Mouse (Mus musculus): ENCODE measurements around the gene Mroh9.

Gene Mroh9

DNA sequence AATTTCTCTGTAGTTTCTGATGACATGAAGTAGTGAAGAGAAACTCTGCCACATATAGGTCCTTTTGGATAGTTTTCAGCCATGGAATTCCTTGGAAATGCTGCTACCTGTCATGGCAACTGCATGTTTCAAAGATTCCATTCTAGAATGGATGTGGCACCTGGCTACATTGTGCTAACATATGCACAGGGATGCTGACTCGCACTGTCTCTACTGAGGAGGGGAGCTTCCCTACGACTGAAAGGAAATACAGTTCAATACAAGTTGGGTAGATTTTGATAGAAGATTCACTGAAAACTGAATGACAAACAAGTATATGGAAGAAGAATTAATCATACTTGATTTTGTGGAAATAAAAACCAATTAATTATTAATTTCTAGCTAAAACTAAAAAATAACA lies at the start of gene Mroh9:
Mroh9 (minus strand) TSS at position 101 of the 400 bp plus-strand sequence.
- DNase-seq (ENCODE audit: low read depth) = no peak

DNA sequence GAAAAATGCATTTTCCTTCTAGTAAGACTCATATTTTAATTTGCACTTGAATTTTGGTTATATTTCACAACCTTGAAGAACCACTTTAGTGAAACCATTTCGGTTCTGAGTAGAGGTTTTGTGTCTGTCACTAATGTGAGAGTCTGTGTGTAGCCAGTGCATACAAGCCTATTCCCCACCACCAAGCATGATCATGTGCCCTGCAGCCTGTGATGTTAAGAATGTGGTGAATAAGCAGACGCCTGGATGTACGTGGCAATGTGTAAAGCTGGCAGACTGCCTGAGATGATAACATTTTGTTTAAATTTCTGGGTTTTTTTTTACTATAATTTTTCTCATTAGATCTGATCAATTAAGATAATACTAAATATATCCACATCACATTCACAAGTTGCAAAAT lies 44.5 kb upstream of the Mroh9 start:
- no peak for DNase-seq (ENCODE audit: low read depth)

DNA sequence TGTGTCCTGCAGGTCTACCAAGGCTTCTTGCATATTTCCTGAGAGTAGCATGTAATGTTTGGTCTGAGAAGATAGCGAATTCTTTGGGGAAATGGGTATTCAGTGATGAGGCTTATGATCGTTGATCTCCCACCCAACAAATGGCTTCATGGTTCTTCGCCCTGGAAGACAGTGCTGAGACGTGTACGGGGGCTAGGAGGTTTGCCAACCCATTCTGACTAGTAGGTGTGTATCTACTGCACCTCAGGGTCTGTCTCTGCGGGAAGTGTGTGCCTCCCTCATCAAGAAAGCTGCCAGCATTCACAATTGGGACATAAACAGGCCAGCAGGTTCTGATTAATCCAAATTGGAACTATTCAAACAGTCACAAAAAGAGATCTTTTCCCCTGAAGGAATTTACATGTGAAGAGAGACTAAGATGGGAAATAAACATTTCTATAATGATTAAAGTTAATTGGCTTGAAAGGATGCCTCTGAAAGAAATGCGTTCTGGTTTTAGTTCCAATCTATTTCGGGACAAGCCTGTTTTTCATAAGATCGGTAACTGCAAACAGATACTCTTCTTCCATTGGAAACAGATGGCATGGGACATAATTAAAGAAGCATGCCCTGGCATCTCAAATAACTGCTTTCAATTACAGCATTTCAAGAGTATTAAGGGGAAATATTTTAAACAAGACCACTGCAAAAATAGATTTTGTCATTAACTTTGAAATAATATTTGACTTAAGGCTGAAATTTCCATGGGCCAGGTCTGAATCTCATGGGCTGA lies 43.8 kb upstream of the Mroh9 start:
- DNase-seq (ENCODE audit: low read depth) = no peak

DNA sequence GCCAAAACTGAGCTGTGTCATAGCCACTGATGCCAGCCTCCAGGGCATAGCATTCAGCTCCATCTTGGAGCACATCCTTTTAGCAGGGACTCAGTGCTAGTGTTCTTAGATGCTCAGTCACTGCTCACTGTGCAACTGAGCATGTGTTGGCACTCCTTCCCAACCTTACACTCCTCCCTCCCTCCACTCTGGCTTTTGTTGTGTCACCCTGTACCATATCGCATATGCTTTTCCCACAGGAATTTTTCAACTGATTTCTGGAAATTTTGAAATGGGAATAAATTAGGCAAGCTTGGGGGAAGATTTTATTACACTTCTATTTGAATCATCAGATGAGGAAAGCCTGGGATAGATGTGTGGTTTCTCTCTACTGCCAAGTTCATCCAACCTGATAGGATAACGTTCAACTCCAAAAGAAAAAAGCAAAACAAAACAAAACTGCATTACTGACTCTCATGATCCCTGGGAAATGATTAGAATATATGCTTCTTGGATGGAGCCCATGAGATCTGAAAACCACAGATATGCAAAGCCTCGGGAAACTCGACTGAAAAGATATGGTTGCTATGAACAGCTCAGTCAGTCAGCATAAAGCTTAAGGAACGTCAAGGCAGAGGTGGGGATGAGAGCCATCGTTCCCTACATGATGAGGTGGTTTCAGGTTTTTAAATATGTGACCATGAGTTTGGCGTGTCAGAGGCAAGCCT lies 40.9 kb upstream of the Mroh9 start:
- no peak for DNase-seq (ENCODE audit: low read depth)

DNA sequence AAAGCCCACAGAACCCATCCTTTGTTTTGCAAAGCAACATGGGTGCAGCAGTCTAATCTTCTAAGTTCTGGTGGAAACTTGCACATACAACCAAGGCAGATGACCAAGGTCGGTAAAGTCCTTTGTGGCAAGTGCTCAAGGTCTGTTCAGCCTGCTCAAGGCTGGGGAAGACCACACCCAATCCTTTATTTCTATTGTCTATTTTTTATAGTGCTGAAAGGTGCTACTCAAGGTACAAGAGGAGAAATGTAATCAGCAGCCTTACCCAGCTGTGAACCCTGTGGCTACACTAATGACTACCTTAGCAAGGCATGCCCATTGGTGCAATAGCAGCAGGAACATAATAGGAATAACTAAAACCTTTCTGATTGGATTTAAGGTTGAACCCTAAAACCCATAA lies 36.9 kb upstream of the Mroh9 start:
- no peak for DNase-seq (ENCODE audit: low read depth)

DNA sequence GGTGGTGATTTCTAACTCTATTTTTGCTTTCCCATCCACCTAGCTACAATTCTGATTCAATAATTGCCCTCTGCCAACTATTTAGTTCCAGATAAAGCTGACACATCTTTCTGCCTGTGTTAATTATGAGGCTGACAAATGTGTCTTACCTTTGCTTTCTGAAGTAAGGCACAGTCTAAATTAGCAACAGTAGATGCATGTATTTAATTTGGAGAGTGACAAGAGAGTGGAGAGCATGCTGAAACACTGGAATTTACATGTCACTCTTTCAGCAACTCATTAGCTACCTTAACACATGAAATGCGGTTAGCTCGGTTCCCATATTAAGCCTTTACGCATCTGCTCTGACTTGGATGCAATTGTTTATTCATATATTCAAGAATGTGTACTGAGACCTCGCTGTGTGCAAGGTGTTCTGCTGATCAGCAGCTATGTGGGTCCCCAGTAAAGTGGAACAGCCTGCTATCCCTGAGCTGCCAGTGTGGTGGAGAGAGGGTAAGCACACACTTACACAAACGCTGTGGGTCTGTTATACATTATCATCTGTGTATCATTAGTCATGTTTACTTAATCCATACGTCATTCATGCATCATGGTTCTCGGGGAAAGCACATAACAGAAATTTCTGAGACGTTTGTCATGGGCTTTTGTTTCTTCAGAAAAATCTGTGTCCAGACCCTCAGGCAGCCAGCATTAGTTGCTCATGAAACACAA lies 28.1 kb upstream of the Mroh9 start:
- DNase-seq (ENCODE audit: low read depth) = no peak

DNA sequence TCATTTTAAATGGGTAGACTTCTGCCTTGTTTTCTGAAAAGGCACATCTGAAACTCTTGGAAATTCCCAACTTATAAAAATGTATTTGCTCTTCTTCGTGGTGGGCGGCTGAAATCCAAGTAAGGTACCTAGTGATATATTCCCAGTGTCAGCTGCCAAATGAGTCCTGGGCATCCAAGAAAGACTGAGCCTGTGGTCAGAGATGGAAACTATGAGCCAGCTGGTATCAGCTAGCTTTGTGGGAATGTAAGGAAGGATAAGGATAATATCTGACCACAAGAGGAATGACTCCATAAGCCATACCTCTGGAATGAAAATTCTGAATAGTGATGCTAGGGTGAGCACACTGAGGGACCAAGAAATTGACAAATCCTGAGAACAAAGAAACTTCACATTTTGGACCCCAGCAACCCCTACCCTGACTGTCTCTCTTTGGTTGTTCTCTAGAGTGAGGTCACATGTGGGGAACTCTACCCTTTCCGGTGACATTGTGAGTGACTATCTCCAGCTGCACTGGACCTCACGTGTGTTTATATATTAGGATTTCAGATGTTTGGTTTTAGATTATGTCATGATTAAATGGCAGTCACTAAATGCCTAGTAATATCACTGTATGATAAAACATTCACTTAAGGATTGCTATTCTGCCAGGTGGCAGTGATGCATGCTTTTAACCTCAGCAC lies 27.2 kb upstream of the Mroh9 start:
- DNase-seq (ENCODE audit: low read depth) = no peak

DNA sequence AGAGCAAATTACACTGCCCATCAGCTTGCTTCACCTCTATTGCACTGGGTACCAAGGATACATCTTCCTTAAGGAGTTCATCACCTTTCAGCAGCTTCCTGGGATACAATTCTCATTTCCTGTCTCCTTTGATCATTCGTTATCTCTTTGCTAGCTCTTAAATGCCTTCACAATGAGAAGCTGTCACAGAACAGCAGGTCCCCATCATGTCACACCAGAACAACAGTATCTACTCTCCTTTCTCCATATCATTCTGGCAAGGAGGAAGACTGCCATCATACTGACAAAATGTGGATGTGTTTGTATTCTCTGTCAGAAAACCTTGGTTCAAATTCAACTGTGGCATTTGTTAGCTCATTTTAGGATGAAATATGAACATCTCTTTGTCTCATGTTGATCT lies 19.5 kb upstream of the Mroh9 start:
- DNase-seq (ENCODE audit: low read depth) = no peak

DNA sequence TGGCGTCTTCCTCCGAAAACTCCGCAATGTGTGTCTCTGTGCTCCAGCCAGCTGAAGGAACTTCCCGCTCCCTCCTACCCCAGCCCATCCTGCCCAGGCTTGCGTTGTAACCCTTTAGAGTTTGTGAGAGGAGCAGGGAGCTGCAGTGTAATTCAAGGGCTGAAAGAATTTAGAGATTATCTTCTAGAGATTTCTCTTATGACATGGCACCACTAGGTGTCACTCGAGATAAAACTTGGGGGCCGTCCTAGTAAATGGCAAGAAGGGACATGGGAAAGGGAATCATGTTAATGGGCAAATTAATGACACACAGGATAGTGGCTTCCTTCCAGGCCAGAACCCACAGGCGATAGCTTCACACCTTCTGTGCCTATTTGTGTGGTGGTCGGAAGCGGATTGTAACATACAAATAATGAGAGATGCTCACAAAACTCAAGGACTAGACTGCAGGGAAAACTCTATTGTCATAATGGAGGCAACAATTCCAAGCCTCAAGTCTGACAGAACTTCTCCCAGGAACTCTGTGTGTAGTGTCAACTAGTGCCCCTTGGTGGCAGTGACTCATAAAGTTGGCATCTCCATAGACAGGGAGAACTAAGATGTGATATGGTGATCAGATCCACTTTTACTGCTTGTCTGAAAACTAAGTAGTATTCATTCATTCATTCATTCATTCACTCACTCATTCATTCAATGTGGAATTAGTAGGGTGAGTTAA lies 6.1 kb upstream of the Mroh9 start:
- DNase-seq (ENCODE audit: low read depth) = peak; percentile 12

DNA sequence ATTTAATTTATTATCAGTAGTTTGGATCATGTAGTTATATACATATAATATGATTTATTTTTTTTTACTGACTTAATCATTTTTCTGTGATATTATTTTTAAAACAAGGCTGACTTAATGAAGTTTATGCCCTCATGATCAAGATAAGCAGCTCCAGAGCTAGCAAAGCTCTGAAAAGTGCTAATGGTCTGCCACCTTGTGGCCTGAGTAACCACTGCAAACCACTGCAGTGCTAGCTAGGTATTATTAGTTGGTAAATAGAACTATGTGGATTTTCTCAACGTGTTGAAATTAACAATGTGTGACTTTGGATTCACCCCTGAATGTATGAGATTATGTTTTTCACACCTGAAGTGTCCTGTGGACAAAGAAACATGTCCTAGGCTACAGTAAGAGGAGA lies 15.0 kb downstream of the Mroh9 start:
- peak; percentile 9 for DNase-seq (ENCODE audit: low read depth)

DNA sequence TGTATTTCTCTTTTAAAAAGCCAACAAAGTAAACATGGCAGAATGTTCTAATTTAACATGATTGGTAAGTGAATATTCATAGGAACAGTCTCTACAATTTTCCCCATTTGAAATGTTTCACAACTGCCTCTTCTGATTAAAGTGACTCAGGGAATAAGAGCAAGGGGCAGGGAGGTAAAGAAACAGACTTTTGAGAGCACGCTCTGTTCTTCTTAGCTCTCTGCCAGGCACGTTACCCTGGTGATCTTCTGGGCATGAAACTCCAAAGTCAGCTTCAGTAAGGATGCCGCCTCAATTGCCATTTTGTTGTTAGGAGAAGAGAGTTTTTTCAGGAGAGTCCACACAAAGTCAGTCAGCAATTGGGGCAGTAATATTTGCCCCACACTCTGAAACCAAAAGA lies 25.1 kb downstream of the Mroh9 start:
- no peak for DNase-seq (ENCODE audit: low read depth)

DNA sequence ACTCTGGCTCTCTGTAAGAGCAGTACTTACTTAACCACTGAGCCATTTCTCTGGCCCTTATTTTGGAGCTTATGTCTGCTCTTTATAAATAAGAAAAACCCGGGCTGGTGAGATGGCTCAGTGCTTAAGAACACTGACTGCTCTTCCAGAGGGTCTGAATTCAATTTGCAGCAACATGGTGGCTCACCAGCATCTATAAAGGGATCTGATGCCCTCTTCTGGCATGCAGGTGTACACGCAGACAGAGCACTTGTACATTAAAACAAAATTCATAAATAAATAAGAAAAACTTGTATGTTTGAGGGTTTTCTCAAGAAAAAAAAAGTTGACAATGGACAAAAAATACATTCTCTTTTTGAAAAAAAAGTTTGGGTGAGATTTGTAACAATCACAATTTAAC lies 28.1 kb downstream of the Mroh9 start:
- DNase-seq (ENCODE audit: low read depth) = no peak

DNA sequence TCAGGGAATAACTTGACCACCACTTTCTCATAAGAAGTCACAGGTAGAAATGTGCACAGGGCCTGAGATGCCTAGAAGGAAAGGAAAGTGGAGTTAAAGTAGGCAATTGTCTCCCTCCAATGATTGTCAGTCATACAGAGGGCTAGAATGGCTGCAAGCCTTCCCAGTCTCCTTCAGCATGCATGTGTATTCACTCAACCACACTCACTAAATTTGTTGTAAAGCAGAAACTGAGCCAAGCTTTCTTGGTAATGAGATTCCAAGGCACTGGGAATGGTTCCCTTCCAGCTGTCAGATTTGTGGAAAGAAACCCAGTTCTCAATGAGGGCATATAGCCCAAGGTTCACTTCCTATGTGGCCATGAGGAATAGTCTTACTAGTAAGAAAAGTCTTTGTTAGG lies 29.8 kb downstream of the Mroh9 start:
- DNase-seq (ENCODE audit: low read depth) = no peak

DNA sequence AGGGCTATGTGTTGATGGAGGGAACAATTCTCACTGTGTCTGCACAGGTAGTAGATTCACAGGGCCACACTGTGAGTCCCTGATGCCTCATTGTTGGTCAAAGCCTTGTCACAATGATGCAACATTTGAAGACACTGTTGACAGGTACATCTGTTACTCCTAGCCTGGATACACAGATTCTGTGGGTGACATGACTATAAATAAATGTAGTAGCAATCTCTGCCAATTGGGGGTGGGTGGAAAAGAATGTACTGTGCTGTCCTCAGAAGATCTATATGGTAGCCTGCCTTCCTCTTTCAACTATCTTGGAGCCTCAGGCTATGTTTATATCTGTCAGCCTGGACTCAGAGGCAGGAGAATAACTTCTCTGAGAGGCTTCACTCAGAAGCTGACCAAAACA lies 62.4 kb downstream of the Mroh9 start:
- no peak for DNase-seq (ENCODE audit: low read depth)

DNA sequence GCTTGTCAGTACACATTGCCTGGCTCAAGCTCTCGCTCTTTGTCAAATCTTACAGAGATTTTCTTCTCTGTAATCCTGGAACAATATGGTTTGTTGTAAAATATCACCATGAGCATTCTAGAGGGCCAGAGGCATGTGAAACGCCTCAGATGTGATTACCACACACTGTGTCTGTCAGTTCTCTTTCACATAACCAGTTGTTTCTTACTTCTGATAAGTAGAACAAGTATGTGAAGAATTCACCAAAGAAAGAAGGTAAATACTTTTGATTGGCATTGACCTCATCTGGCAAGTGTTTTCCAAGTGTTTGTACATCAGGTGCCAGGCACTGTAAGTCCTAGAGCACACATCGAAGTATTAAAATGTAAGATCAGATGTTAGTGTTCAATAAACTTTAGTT lies 76.2 kb downstream of the Mroh9 start:
- DNase-seq (ENCODE audit: low read depth) = no peak

DNA sequence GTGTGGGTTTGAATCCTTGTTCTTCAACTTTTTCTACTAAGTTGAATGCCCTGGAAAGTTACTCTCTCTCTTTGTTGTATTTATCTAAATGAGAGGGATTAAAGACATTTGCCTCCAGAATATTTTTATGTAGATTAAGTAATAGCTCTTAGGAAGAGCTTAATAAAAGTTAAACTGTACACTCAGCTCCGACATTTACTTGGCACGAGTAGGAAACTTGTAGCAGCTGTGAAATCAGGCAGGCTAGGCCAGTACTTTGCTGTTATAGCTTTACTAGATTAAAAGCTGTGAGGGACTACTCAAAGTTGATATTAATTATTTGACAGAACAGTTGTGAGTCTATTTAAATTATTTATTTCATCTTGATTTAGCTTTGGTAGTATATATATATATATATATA lies 82.0 kb downstream of the Mroh9 start:
- no peak for DNase-seq (ENCODE audit: low read depth)

DNA sequence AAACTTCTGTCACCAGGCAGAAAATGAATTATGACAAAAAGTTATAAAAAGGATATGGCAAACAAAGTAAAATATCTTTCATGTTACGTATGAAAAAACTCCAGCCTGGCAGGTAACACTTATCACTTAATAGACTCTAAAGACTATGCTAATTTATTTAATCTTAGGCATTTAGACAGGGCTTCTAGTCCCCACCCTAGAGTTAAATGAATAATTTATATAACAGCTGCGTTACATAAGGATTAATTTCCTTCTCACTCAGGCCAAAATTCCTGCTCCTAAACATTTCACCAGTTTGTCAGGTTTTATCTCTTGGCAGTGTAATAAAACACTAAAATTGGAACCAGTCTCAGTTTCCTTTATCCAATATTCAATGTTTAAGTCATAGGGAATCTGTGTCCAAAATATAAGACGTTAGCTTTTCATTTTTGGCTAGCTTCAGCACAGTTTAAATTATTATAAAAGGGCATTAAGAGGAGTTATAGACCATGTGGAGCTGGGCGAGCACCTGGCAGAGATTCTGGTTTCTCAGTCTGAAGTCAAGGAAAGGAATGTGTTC lies 84.1 kb downstream of the Mroh9 start:
- no peak for DNase-seq (ENCODE audit: low read depth)

DNA sequence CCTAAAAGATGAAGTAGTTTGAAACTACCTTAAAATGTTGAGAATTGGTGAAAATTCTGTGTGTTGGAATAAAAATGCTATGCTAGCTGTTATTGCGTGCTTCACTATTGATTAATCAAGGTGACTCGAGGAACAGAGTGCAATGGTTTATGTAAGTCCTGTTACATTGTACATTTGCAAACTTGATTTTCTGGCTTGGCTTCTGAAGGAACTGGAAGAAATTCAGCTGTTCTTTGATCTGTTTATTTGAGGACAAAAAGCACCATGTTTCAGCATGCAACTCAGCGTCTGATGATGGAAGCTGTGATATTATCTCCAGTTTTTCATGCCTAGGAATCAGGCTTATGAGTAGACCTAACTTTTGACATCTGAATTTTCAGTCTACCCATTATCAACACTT lies 97.9 kb downstream of the Mroh9 start:
- no peak for DNase-seq (ENCODE audit: low read depth)

DNA sequence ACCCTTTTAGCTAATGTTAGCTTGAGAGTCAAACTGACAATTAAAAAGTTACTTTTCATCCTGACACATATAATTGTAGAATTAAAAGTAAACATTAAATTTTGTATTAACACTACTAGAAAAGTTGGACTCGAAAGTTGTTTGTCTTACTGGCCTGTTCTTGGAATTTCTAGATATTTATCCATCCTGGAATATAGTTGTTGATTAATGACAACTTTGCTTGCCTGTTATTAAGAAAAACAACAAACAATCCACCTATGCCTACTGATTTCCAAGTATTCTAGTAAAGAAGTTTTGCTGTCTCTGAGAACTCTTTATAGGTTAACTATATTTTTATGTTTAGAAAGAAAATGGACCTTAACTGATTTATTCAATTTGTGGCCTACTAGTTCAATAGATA lies 98.7 kb downstream of the Mroh9 start:
- DNase-seq (ENCODE audit: low read depth) = no peak

DNA sequence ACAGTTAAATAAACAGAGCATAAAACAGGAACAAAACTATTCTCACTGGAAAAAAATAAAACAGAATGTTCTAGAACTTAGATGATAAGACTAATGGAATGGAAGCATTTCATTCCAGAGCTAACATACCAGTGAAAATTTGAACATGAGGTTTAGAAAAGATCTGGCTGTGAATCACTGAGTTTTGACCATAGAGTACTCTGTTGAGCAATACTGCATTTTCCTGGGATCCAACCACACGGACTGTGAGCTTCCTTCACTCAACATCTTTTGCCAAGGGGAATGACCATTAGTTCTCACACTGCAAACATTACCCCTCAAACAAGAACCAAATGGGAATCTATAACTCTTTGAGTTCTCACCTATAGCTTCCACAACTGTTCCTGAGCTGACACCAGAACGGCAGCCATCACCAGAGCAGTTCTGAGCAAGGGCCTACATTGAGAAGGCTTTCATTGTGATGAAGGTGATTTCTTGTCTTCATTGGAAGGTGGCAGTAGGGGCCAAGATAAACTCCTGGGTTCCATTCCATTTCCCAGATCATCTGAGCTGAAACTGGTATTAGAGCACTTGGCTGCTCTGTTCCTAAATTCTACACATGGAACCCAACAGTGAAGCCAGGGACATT lies 99.2 kb downstream of the Mroh9 start:
- no peak for DNase-seq (ENCODE audit: low read depth)

DNA sequence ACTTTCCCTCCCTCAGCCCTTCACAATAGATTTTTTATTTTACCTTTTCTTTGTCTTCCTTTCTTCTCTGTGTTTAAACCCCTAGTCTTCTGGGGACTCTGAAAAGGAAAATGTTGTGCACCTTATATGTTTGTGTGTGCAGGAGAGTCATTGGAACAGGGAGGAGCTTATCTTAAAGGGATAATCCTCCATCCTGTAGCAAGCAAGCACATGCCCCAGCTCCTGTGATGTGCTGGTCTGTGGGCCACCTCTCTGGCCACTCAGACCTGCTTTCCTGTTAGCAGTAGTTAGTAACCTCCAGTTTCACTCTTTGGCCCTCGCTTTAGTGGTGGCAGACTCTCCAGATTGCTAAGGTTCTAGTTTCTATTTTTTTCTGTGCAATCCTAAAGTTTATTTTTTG lies 101.0 kb downstream of the Mroh9 start, which contains the start of gene Fmo3:
Fmo3 (minus strand) TSS at position 101 of the 400 bp plus-strand sequence.
- DNase-seq (ENCODE audit: low read depth) = no peak
